Mouse (Mus musculus): ENCODE measurements around the gene Plcxd3. TPM values are rescaled to one million over a fixed set of nuclear protein-coding genes. Genes with fewer than 3 reads are reported as not detected.

The Plcxd3 gene
- polyA plus RNA-seq (2012; rRNA removed) = not detected in 2 replicates

DNA sequence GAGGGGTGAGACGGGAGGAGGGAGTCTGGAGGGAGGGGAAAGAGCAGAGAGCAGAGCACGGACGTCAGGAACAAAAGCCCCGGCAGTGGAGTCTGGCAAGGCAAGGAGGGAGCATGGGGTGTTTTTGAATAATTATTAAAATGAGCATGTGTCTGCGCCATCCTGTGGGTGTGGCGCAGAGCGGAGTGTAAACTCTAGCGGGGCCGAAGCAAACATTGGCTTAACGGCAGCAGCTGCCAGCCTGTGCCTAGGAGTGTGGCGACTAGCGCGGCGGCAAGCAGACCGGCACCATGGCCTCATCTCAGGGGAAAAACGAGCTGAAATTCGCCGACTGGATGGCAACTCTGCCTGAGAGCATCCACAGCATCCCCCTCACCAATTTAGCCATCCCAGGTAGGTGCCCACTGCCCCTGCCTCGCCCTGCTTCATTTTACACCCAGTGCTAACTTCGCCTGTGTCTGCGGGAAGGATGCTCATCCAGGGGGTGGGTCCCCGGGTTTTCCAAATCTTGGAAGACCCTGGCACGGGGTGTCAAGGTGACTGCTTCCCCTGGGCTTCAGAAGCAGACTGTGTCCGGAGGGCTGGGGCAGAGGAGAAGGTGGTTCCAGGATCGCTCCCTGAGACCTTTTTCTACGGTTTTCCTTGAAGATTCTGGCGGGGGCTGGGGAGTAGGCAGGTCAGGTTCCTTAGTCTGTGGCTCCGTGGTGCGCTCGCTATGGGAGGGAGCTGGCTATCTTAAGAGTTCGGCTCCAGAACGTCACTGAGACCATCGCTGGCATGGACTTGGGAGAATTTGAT is at the start of gene Plcxd3:
Gene Plcxd3 (plus strand): TSS at position 69 of the 798 bp plus-strand sequence.
- H3K27ac ChIP-seq (ENCODE audit: insufficient read depth, low read length) = no peak within 1 kb of the TSS
- no peaks in the 10 kb centered on the region for H3K36me3 ChIP-seq (ENCODE audit: control insufficient read depth, insufficient read depth, low read length)
- no peak within 1 kb of the TSS for H3K4me3 ChIP-seq (ENCODE audit: extremely low read depth, insufficient read depth, insufficient read length)
- no peak for DNase-seq (ENCODE audit: low read depth in 1 of 2, low spot score in 2 of 2)
- no peak for TF ChIP-seq CTCF (IDR thresholded peaks at IDR 0.05; ENCODE audit: extremely low read depth, insufficient read depth, insufficient read length, insufficient replicate concordance)
- no peak for TF ChIP-seq POLR2A (IDR thresholded peaks at IDR 0.05; ENCODE audit: low read depth, low read length)
- 5% methylated on average over 33 of the region's 33 CpGs for WGBS
- no peaks in the 10 kb centered on the region for H3K27me3 ChIP-seq (ENCODE audit: control insufficient read depth, insufficient read depth, low read length)
- H3K4me1 ChIP-seq (ENCODE audit: control insufficient read depth, insufficient read depth, insufficient read length) = no peaks in the 10 kb centered on the region

DNA sequence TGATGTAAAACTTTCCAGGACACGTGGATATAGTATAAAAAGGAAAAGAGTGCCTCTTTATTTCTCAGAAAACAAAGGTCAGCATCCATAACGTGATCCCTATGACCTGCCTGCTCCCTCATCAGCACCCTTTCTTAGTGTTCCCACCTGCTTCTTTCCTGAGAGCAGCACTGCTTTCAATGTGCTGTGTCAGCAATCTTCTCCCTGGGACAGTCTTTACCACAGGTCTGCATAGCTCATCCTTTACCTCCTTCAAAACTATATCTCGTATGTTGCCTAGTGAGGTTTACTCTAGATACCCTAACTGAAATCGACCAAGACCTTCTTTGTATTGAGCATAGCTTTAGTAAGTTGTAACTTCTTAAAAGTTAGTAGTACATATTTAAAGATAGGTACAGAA is 43.4 kb upstream of the Plcxd3 start:
- 73% methylated on average over 4 of the region's 4 CpGs for WGBS
- Histone ChIP-seq H3K27me3 (ENCODE audit: control insufficient read depth, insufficient read depth, low read length) (no peaks in the 10 kb centered on the region), H3K4me3 (ENCODE audit: extremely low read depth, insufficient read depth, insufficient read length) (no peak overlapping the region), H3K27ac (ENCODE audit: insufficient read depth, low read length) (no peak overlapping the region), H3K4me1 (ENCODE audit: control insufficient read depth, insufficient read depth, insufficient read length) (no peaks in the 10 kb centered on the region), H3K36me3 (ENCODE audit: control insufficient read depth, insufficient read depth, low read length) (no peaks in the 10 kb centered on the region)
- DNase-seq (ENCODE audit: low read depth in 1 of 2, low spot score in 2 of 2) = no peak
- TF ChIP-seq POLR2A (IDR thresholded peaks at IDR 0.05; ENCODE audit: low read depth, low read length) = no peak
- no peak for TF ChIP-seq CTCF (IDR thresholded peaks at IDR 0.05; ENCODE audit: extremely low read depth, insufficient read depth, insufficient read length, insufficient replicate concordance)

DNA sequence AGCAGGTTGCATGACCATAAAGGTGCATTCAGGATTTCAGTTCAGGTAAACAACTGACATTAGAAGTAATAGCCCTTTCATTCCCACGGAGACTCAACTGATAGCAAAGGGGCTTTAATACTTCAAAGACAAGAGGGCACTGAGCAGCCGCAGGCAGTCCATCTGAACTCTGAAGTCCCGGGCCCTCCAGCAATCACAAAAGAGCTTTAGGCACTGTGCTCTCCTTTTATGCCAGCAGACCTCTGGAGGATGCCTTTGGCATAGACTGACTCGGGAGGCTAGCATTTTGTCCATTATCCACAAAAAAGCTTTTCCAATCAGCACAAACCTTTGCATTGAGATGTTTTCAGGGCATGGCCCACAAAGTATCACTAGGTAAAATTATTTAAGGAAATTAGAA is 33.7 kb upstream of the Plcxd3 start:
- no peak for DNase-seq (ENCODE audit: low read depth in 1 of 2, low spot score in 2 of 2)
- Histone ChIP-seq H3K36me3 (ENCODE audit: control insufficient read depth, insufficient read depth, low read length) (no peaks in the 10 kb centered on the region), H3K4me1 (ENCODE audit: control insufficient read depth, insufficient read depth, insufficient read length) (no peaks in the 10 kb centered on the region), H3K27ac (ENCODE audit: insufficient read depth, low read length) (no peak overlapping the region), H3K27me3 (ENCODE audit: control insufficient read depth, insufficient read depth, low read length) (no peaks in the 10 kb centered on the region), H3K4me3 (ENCODE audit: extremely low read depth, insufficient read depth, insufficient read length) (no peak overlapping the region)
- 41% methylated on average over 4 of the region's 4 CpGs for WGBS
- TF ChIP-seq CTCF (IDR thresholded peaks at IDR 0.05; ENCODE audit: extremely low read depth, insufficient read depth, insufficient read length, insufficient replicate concordance) (no peak), POLR2A (IDR thresholded peaks at IDR 0.05; ENCODE audit: low read depth, low read length) (no peak)

DNA sequence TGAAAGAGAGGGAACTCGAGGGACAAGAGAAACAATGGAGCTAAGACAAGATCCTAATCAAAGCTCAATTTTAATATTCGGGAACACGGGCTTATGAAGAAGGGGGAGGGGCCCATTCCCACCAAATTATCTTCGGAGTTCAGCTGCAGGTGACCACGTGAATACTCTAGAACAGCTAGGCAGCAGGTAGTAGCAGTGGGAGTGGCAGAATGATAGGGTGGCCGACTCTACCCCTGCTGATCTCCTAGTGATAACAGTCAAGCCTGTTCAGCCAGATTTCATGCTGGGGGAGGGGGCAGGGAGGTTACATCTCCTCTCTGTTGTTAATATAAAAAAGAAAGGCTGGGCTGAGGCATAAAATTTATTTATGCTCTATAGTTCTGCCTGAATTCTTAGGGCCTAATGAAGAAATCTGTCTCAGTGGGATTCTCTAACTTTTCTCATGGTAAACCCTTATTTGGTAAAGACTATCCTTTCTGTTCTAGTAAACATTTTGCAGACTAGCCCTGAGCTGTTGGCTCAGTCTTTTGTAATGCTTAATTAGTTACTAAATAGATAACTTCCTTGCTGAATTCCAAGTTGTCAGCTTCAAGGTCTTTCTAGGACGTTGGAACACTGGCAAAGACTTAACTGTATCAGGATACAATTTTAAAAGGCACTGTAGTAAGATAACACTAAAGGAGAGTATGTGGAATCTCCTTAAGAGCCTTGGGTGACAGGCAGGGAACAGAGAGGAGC is 26.3 kb upstream of the Plcxd3 start:
- TF ChIP-seq POLR2A (IDR thresholded peaks at IDR 0.05; ENCODE audit: low read depth, low read length) (no peak), CTCF (IDR thresholded peaks at IDR 0.05; ENCODE audit: extremely low read depth, insufficient read depth, insufficient read length, insufficient replicate concordance) (no peak)
- H3K4me1 ChIP-seq (ENCODE audit: control insufficient read depth, insufficient read depth, insufficient read length) = no peaks in the 10 kb centered on the region
- H3K4me3 ChIP-seq (ENCODE audit: extremely low read depth, insufficient read depth, insufficient read length) = no peak overlapping the region
- WGBS = 43% methylated on average over 7 of the region's 7 CpGs
- no peaks in the 10 kb centered on the region for H3K27me3 ChIP-seq (ENCODE audit: control insufficient read depth, insufficient read depth, low read length)
- no peak overlapping the region for H3K27ac ChIP-seq (ENCODE audit: insufficient read depth, low read length)
- DNase-seq (ENCODE audit: low read depth in 1 of 2, low spot score in 2 of 2) = no peak
- H3K36me3 ChIP-seq (ENCODE audit: control insufficient read depth, insufficient read depth, low read length) = no peaks in the 10 kb centered on the region

DNA sequence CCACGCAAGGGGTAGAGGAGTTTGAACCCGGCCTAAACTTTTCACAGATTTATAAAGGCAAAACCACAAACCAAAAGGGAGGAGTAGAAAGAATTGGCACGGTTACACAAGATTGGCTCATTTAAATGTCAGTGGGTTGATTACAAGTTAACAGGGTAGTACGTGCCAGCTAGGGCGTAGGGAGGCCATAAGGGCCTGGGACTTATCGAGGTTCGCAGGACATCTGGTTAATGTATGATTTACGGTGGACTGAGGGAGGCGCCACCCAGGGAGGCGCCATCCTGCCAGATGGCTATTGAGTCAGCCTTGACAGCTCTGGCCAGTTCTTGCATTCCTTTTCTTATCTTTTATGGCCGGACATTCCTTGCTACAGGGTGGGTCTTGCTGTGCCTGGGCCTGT is 18.9 kb upstream of the Plcxd3 start:
- WGBS = 88% methylated on average over 11 of the region's 11 CpGs
- no peaks in the 10 kb centered on the region for H3K4me1 ChIP-seq (ENCODE audit: control insufficient read depth, insufficient read depth, insufficient read length)
- no peak for DNase-seq (ENCODE audit: low read depth in 1 of 2, low spot score in 2 of 2)

DNA sequence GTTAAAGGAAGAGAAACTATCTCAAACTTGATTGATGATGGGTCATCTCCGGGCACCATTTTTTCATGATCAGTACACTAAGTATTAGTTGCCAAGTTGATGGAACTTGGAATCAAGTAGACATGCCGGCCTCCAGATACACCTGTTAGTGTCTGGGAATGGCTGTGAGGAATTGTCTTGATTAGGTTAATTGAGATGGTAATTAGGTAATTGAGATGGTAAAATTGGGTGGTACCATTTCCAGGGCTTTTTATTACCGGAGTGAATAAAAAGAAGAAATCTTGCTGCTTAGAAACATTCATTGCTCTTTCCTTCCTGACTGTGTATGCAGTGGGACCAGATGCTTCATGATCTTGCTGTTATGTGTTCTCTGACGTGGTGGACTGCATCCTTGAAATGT is 17.6 kb upstream of the Plcxd3 start:
- whole genome bisulfite sequencing = 87% methylated on average over 4 of the region's 4 CpGs
- Histone ChIP-seq H3K4me1 (ENCODE audit: control insufficient read depth, insufficient read depth, insufficient read length) (no peaks in the 10 kb centered on the region), H3K27ac (ENCODE audit: insufficient read depth, low read length) (no peak overlapping the region), H3K27me3 (ENCODE audit: control insufficient read depth, insufficient read depth, low read length) (no peaks in the 10 kb centered on the region), H3K4me3 (ENCODE audit: extremely low read depth, insufficient read depth, insufficient read length) (no peak overlapping the region), H3K36me3 (ENCODE audit: control insufficient read depth, insufficient read depth, low read length) (no peaks in the 10 kb centered on the region)
- TF ChIP-seq POLR2A (IDR thresholded peaks at IDR 0.05; ENCODE audit: low read depth, low read length) = no peak
- no peak for TF ChIP-seq CTCF (IDR thresholded peaks at IDR 0.05; ENCODE audit: extremely low read depth, insufficient read depth, insufficient read length, insufficient replicate concordance)
- no peak for DNase-seq (ENCODE audit: low read depth in 1 of 2, low spot score in 2 of 2)

More for the DNA sequence above, 18.9 kb upstream of the Plcxd3 start:
- H3K36me3 ChIP-seq (ENCODE audit: control insufficient read depth, insufficient read depth, low read length) = no peaks in the 10 kb centered on the region
- no peaks in the 10 kb centered on the region for H3K27me3 ChIP-seq (ENCODE audit: control insufficient read depth, insufficient read depth, low read length)
- H3K27ac ChIP-seq (ENCODE audit: insufficient read depth, low read length) = no peak overlapping the region
- H3K4me3 ChIP-seq (ENCODE audit: extremely low read depth, insufficient read depth, insufficient read length) = no peak overlapping the region
- TF ChIP-seq CTCF (IDR thresholded peaks at IDR 0.05; ENCODE audit: extremely low read depth, insufficient read depth, insufficient read length, insufficient replicate concordance) (no peak), POLR2A (IDR thresholded peaks at IDR 0.05; ENCODE audit: low read depth, low read length) (no peak)

Data from spleen, adult 2 months (tissue).